Mouse (Mus musculus): Measurements from ENCODE around the gene Oxa1l. TPM values are rescaled to one million over a fixed set of nuclear protein-coding genes. Genes with fewer than 3 reads are reported as not detected.

Oxa1l gene
- polyA plus RNA-seq, 1 experiment from 2014 or later, result 49.8 TPM

DNA sequence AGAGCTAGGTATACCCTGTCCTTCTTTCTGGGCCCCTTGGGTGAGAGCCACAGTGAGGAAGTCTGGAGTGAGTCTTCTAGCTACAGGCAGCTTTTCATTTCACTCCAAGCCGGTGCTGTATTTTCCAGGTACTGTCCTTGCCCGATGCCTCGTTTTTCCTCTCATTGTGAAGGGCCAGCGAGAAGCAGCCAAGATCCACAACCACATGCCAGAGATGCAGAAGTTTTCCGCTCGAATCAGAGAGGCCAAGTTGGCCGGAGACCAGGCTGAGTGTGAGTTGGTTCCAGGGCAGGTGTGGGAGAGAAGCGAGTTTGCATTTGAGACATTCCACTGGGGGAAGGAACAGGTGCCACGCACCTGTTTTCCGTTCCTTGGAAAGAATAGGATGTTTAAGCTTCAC lies 5.9 kb downstream of the Oxa1l start:
- DNase-seq (ENCODE audit: low spot score) (no peak), ATAC-seq (ENCODE audit: insufficient read depth, low FRiP score, low TSS enrichment) (no peak)

DNA sequence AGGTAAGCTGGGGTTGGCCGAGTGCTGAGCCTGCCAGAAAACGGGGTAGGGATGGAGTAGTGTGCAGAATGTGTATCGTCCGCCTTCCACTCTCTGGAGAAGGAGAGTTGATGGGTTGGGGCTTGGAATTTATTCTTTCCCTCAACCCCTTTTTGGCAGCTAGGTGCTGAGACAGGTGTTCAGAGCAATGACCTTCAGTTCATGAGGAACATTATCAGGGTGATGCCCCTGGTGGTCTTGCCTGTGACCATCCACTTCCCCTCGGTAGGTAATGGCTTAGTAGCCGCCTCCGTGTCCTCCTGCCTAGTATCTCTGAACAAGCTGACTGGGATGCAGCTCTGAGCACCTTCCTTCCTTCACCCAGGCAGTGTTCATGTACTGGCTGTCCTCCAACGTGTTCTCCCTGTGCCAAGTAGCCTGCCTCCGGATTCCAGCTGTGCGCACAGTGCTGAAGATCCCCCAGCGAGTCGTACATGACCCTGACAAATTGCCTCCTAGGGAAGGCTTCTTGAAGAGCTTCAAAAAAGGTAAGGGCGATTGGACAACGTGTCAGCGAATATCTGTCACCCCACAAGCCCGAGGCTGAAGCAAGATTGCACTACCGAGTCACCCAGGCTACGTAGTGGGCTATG lies 6.9 kb downstream of the Oxa1l start:
- ATAC-seq (ENCODE audit: insufficient read depth, low FRiP score, low TSS enrichment) (no peak), DNase-seq (ENCODE audit: low spot score) (no peak)
- Histone ChIP-seq H3K9me3 (ENCODE audit: control insufficient read depth, low read length) (0 out of 2 replicates have a peak, but pooled peaks cover 4% of the 10 kb centered on the region), H3K4me1 (ENCODE audit: control insufficient read depth, insufficient read depth, low read length) (no peaks in the 10 kb centered on the region), H3K36me3 (ENCODE audit: control insufficient read depth, insufficient read depth, low read length) (peaks cover 27% of the 10 kb centered on the region), H3K4me3 (ENCODE audit: low read depth, low read length) (no peak overlapping the region), H3K4me2 (ENCODE audit: low read depth) (no peak overlapping the region), H3K27ac (ENCODE audit: low read depth, low read length) (no peak overlapping the region), H3K27me3 (ENCODE audit: control insufficient read depth, insufficient read depth, low read length) (no peaks in the 10 kb centered on the region), H3K9ac (ENCODE audit: low read length) (no peak overlapping the region)
- 93% methylated on average over 18 of the region's 18 CpGs for WGBS

More for the DNA sequence above, 5.9 kb downstream of the Oxa1l start:
- Histone ChIP-seq H3K4me2 (ENCODE audit: low read depth) (no peak overlapping the region), H3K36me3 (ENCODE audit: control insufficient read depth, insufficient read depth, low read length) (peaks cover 27% of the 10 kb centered on the region), H3K4me3 (ENCODE audit: low read depth, low read length) (no peak overlapping the region), H3K27ac (ENCODE audit: low read depth, low read length) (no peak overlapping the region), H3K9me3 (ENCODE audit: control insufficient read depth, low read length) (0 out of 2 replicates have a peak, but pooled peaks cover 2% of the 10 kb centered on the region), H3K27me3 (ENCODE audit: control insufficient read depth, insufficient read depth, low read length) (no peaks in the 10 kb centered on the region), H3K4me1 (ENCODE audit: control insufficient read depth, insufficient read depth, low read length) (peaks cover 3% of the 10 kb centered on the region; the same call in 1 of the 2 replicates), H3K9ac (ENCODE audit: low read length) (no peak overlapping the region)
- WGBS, result 95% methylated on average over 10 of the region's 10 CpGs

DNA sequence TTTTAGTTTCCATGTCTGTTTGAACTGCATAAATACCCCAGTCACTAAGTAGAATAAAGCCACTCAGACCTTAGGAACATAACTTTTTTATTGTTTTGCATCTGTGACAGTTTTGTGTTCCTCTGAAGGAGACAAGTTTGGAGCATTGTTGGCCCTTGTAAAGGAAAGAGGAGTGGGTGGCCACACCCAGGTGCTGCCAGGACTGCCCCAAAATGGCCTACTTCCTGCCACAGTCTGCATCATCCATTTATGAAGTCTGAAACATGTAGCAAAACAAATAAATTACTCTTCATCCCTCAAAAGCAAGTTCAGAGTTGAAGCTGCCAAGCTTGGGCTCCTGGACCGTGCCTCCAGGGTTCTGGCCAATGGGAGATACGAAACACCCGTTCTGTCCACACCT lies 8.7 kb downstream of the Oxa1l start:
- Histone ChIP-seq H3K9me3 (ENCODE audit: control insufficient read depth, low read length) (0 out of 2 replicates have a peak, but pooled peaks cover 4% of the 10 kb centered on the region), H3K4me2 (ENCODE audit: low read depth) (no peak overlapping the region), H3K9ac (ENCODE audit: low read length) (no peak overlapping the region), H3K27ac (ENCODE audit: low read depth, low read length) (no peak overlapping the region), H3K4me3 (ENCODE audit: low read depth, low read length) (no peak overlapping the region), H3K27me3 (ENCODE audit: control insufficient read depth, insufficient read depth, low read length) (no peaks in the 10 kb centered on the region), H3K36me3 (ENCODE audit: control insufficient read depth, insufficient read depth, low read length) (peaks cover 27% of the 10 kb centered on the region), H3K4me1 (ENCODE audit: control insufficient read depth, insufficient read depth, low read length) (no peaks in the 10 kb centered on the region)
- ATAC-seq (ENCODE audit: insufficient read depth, low FRiP score, low TSS enrichment), result no peak
- DNase-seq (ENCODE audit: low spot score), result no peak
- 98% methylated on average over 3 of the region's 3 CpGs for WGBS

DNA sequence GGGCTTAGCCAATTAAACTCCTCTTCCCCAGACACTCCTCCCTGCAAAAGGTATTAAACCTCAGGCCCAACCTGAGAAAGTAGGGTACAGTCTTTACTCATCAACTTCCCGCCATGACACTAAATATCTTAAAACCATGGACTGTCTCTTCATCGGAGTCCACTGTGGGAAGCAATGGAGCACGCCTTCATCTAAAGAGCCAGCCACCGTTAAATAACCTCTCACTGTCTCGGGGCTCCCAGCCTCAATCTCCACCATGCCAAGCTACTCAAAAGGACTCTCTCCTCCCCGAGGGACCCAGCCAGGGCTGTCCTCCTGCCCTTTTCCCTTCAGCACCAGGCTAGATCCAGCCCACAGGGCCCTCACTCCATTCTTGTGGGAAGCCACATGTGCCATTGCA lies 10.0 kb downstream of the Oxa1l start:
- WGBS, result 93% methylated on average over 6 of the region's 6 CpGs

DNA sequence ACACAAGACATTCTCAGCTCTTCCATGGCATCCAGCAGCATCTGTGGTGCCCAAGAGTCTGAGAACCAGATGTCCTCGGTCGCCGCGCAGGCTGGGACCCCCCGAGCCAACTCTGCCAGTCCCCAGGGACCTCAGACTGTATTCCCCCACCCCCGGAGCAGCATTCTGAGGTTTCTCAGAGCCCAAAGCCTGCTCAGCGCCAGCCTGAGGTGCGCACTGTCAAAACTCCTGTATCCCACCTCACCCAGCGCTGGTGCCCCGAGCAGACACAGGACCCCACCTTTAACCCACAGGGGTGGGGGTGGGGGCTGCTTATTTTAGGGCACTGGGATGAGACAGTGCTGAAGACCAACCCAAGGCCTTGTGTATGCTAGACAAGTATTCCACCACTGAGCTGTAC lies 10.8 kb downstream of the Oxa1l start:
- Histone ChIP-seq H3K9me3 (ENCODE audit: control insufficient read depth, low read length) (0 out of 2 replicates have a peak, but pooled peaks cover 4% of the 10 kb centered on the region), H3K27ac (ENCODE audit: low read depth, low read length) (no peak overlapping the region), H3K9ac (ENCODE audit: low read length) (no peak overlapping the region), H3K4me1 (ENCODE audit: control insufficient read depth, insufficient read depth, low read length) (no peaks in the 10 kb centered on the region), H3K4me2 (ENCODE audit: low read depth) (no peak overlapping the region), H3K4me3 (ENCODE audit: low read depth, low read length) (no peak overlapping the region), H3K36me3 (ENCODE audit: control insufficient read depth, insufficient read depth, low read length) (peaks cover 26% of the 10 kb centered on the region), H3K27me3 (ENCODE audit: control insufficient read depth, insufficient read depth, low read length) (no peaks in the 10 kb centered on the region)
- no peak for ATAC-seq (ENCODE audit: insufficient read depth, low FRiP score, low TSS enrichment)
- no peak for DNase-seq (ENCODE audit: low spot score)
- 96% methylated on average over 10 of the region's 10 CpGs for WGBS

More for the DNA sequence above, 10.0 kb downstream of the Oxa1l start:
- Histone ChIP-seq H3K4me3 (ENCODE audit: low read depth, low read length) (no peak overlapping the region), H3K4me2 (ENCODE audit: low read depth) (no peak overlapping the region), H3K27ac (ENCODE audit: low read depth, low read length) (no peak overlapping the region), H3K9me3 (ENCODE audit: control insufficient read depth, low read length) (0 out of 2 replicates have a peak, but pooled peaks cover 4% of the 10 kb centered on the region), H3K36me3 (ENCODE audit: control insufficient read depth, insufficient read depth, low read length) (peaks cover 27% of the 10 kb centered on the region), H3K4me1 (ENCODE audit: control insufficient read depth, insufficient read depth, low read length) (no peaks in the 10 kb centered on the region), H3K9ac (ENCODE audit: low read length) (no peak overlapping the region), H3K27me3 (ENCODE audit: control insufficient read depth, insufficient read depth, low read length) (no peaks in the 10 kb centered on the region)
- DNase-seq (ENCODE audit: low spot score), result no peak
- no peak for ATAC-seq (ENCODE audit: insufficient read depth, low FRiP score, low TSS enrichment)

DNA sequence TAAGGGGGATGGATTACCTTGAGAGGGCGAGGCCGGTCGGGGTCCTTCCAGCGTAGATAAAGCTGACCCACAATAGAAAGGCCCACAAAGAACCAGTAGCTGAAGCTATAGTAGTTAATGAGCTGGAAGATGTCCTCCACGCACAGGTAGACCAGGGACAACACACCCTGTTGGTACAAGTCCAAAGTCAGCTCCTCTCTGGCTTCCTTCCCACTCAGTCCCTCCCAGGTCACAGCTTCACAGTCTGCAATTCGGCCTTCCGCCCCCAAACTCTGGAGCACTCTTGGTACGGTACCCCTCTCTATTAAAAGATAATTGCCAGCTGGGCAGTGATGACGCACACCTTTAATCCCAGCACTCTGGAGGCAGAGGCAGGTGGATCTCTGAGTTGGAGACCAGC lies 12.3 kb downstream of the Oxa1l start:
- DNase-seq (ENCODE audit: low spot score) (no peak), ATAC-seq (ENCODE audit: insufficient read depth, low FRiP score, low TSS enrichment) (no peak)
- Histone ChIP-seq H3K4me2 (ENCODE audit: low read depth) (no peak overlapping the region), H3K4me3 (ENCODE audit: low read depth, low read length) (no peak overlapping the region), H3K9ac (ENCODE audit: low read length) (no peak overlapping the region), H3K27ac (ENCODE audit: low read depth, low read length) (no peak overlapping the region), H3K36me3 (ENCODE audit: control insufficient read depth, insufficient read depth, low read length) (peaks cover 14% of the 10 kb centered on the region), H3K4me1 (ENCODE audit: control insufficient read depth, insufficient read depth, low read length) (no peaks in the 10 kb centered on the region), H3K27me3 (ENCODE audit: control insufficient read depth, insufficient read depth, low read length) (no peaks in the 10 kb centered on the region), H3K9me3 (ENCODE audit: control insufficient read depth, low read length) (0 out of 2 replicates have a peak, but pooled peaks cover 4% of the 10 kb centered on the region)
- 91% methylated on average over 9 of the region's 9 CpGs for WGBS

DNA sequence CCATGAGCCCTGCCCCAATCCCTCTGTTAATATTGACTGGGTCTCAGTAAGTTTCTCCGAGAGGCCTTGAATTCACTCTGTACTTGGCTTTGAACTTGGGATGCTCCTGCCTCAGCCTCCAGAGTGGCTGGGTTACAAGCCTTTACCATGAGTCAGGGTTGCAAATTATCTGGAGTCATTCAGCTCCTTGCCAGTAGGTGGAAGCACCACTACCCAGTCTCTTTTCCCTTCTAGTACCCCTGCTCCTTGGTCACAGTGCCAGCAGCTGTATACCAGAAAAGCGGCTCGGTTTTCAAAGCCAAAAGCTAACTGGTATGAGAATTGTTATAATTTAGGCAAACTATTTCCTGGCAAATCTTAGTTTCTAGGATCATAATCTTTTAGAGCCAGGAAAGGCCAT lies 15.3 kb downstream of the Oxa1l start:
- ATAC-seq (ENCODE audit: insufficient read depth, low FRiP score, low TSS enrichment) (no peak), DNase-seq (ENCODE audit: low spot score) (no peak)
- H3K4me2 ChIP-seq (ENCODE audit: low read depth), result no peak overlapping the region
- 0 out of 2 replicates have a peak, but pooled peaks cover 4% of the 10 kb centered on the region for H3K9me3 ChIP-seq (ENCODE audit: control insufficient read depth, low read length)
- H3K27ac ChIP-seq (ENCODE audit: low read depth, low read length), result no peak overlapping the region
- no peaks in the 10 kb centered on the region for H3K36me3 ChIP-seq (ENCODE audit: control insufficient read depth, insufficient read depth, low read length)
- WGBS, result 75% methylated on average over 3 of the region's 3 CpGs
- no peak overlapping the region for H3K9ac ChIP-seq (ENCODE audit: low read length)
- no peak overlapping the region for H3K4me3 ChIP-seq (ENCODE audit: low read depth, low read length)
- H3K4me1 ChIP-seq (ENCODE audit: control insufficient read depth, insufficient read depth, low read length), result no peaks in the 10 kb centered on the region
- H3K27me3 ChIP-seq (ENCODE audit: control insufficient read depth, insufficient read depth, low read length), result no peaks in the 10 kb centered on the region

DNA sequence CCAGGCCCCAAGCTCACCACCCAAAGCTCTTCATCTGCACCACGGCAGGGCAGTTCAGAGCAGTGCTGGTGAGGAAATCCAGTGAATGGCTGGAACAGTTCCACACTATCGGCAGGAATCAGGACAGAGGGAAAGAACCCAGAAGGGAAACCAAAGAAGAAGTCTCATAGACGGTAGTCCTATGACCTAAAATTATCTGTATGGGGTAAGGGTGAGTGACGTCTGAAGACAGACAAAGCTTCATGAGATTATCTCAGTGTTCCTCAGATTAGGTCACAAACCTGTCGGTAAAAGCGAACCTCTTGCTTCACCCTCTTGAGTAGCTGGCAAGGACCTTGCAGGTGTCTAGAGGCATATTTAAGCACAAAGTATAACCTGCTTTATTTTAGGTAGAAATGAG lies 16.5 kb downstream of the Oxa1l start:
- DNase-seq (ENCODE audit: low spot score) (no peak), ATAC-seq (ENCODE audit: insufficient read depth, low FRiP score, low TSS enrichment) (no peak)
- Histone ChIP-seq H3K27me3 (ENCODE audit: control insufficient read depth, insufficient read depth, low read length) (no peaks in the 10 kb centered on the region), H3K4me2 (ENCODE audit: low read depth) (no peak overlapping the region), H3K36me3 (ENCODE audit: control insufficient read depth, insufficient read depth, low read length) (no peaks in the 10 kb centered on the region), H3K4me3 (ENCODE audit: low read depth, low read length) (no peak overlapping the region), H3K27ac (ENCODE audit: low read depth, low read length) (no peak overlapping the region), H3K9me3 (ENCODE audit: control insufficient read depth, low read length) (no peaks in the 10 kb centered on the region), H3K9ac (ENCODE audit: low read length) (no peak overlapping the region), H3K4me1 (ENCODE audit: control insufficient read depth, insufficient read depth, low read length) (no peaks in the 10 kb centered on the region)
- 93% methylated on average over 6 of the region's 6 CpGs for WGBS

DNA sequence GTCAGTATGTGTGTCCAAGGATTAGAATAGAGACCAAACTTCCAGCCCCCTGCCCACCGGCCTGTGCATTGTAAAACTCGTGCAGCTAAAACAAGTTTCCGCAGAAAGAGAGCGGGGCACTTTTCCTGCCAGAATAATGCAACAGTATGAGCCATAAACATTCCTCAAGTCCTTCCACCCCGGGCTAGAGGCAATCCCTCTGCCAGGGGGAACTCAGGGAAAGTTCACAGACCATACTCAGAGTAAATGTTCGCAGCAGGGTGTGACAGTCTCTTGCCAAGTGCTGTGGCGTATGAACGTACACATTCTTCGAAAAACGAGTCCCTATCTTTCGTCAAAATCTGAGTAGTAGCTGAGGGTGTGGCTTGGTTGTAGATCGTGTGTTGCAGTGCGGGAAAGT lies 18.9 kb downstream of the Oxa1l start:
- 72% methylated on average over 13 of the region's 13 CpGs for WGBS
- Histone ChIP-seq H3K36me3 (ENCODE audit: control insufficient read depth, insufficient read depth, low read length) (no peaks in the 10 kb centered on the region), H3K27me3 (ENCODE audit: control insufficient read depth, insufficient read depth, low read length) (no peaks in the 10 kb centered on the region), H3K4me1 (ENCODE audit: control insufficient read depth, insufficient read depth, low read length) (0 out of 2 replicates have a peak, but pooled peaks cover 4% of the 10 kb centered on the region), H3K4me2 (ENCODE audit: low read depth) (no peak overlapping the region), H3K4me3 (ENCODE audit: low read depth, low read length) (no peak overlapping the region), H3K9me3 (ENCODE audit: control insufficient read depth, low read length) (no peaks in the 10 kb centered on the region), H3K27ac (ENCODE audit: low read depth, low read length) (no peak overlapping the region), H3K9ac (ENCODE audit: low read length) (no peak overlapping the region)
- no peak for DNase-seq (ENCODE audit: low spot score)
- ATAC-seq (ENCODE audit: insufficient read depth, low FRiP score, low TSS enrichment), result no peak
